Mouse (Mus musculus) heart, adult 2 months (tissue): Measurements from ENCODE around the gene Parm1. TPM values are rescaled to one million over a fixed set of nuclear protein-coding genes. Genes with fewer than 3 reads are reported as not detected.

Experiments used
- DNase-seq, 2 experiments: peaks; one replicate each; pipeline ENCODE4 v3.0.0; 2021
- H3K27ac ChIP-seq: fragments of 200-600 bp; 2 replicates; pipeline ENCODE4 v1.8.1; 2022
- H3K27me3 ChIP-seq: fragments of 200-500 bp; 2 replicates; pipeline ENCODE4 v1.6.1; 2012; ENCODE audit warnings: mild to moderate bottlenecking, low read length, inconsistent platforms, mixed read lengths; ENCODE audit not compliant: control insufficient read depth, insufficient read depth
- H3K36me3 ChIP-seq: fragments of 200-500 bp; 2 replicates; pipeline ENCODE4 v1.6.1; 2012; ENCODE audit warnings: low read length, inconsistent platforms; ENCODE audit not compliant: control insufficient read depth, insufficient read depth
- H3K4me1 ChIP-seq: fragments of 200-500 bp; 2 replicates; pipeline ENCODE4 v1.6.1; 2011; ENCODE audit warnings: low read length; ENCODE audit not compliant: control insufficient read depth, insufficient read depth
- H3K4me3 ChIP-seq: fragments of 200-600 bp; 2 replicates; pipeline ENCODE4 v1.8.1; 2022
- H3K79me2 ChIP-seq: fragments of 200-500 bp; replicated peaks from 2 replicates; pipeline ENCODE4 v1.6.1; 2012; ENCODE audit warnings: mild to moderate bottlenecking, inconsistent platforms, low read length, moderate library complexity, mixed read lengths; ENCODE audit not compliant: control insufficient read depth, insufficient read depth
- H3K9ac ChIP-seq: fragments of 200-500 bp; 2 replicates; pipeline ENCODE4 v1.6.1; 2012; ENCODE audit warnings: low read depth, mild to moderate bottlenecking, control low read depth, inconsistent platforms, low read length, mixed read lengths
- CTCF ChIP-seq: fragments of 200-600 bp; IDR thresholded peaks from 2 replicates; pipeline ENCODE4 v1.8.1; 2022; ENCODE audit warnings: antibody characterized with exemption, mild to moderate bottlenecking, moderate library complexity
- EP300 ChIP-seq: fragments of 200-500 bp; IDR thresholded peaks from 2 replicates; pipeline ENCODE4 v1.6.1; 2011; ENCODE audit warnings: low read depth, low read length, control low read depth; ENCODE audit not compliant: insufficient read depth
- POLR2A ChIP-seq: fragments of 200-500 bp; IDR thresholded peaks from 2 replicates; pipeline ENCODE4 v1.6.1; 2011; ENCODE audit warnings: mild to moderate bottlenecking, low read depth, low read length, control low read depth; ENCODE audit not compliant: insufficient read depth
- WGBS: fragments of 180-500 bp; shearing (Covaris S2); methylation state at CpG from one replicate; pipeline ENCODE4 v1.1.7; 2018; 5-methylcytosine and 5-hydroxymethylcytosine counted together
- intact Hi-C: fragments of 180-260 bp; cut with DNase I; formaldehyde crosslinking; loops from one replicate; pipeline ENCODE4 v1.15.1; 2025
- polyA plus RNA-seq: library from polyadenylated mRNA; depleted of rRNA; stranded (reverse); fragments of >200 nt; gene quantifications from 2 replicates; pipeline ENCODE4 v1.2.3, GENCODE M21; 2012
- total RNA-seq, 2 experiments: library from RNA; stranded (reverse); gene quantifications; 2 replicates each; pipeline ENCODE4 v1.2.3; 2021

Parm1 gene
- total and polyA plus RNA-seq, 3 experiments, result 41.5 to 56.8 (median 48.0) TPM

- Histone ChIP-seq H3K4me3 (no peak overlapping the region), H3K9ac (no peak overlapping the region), H3K79me2 (no peaks in the 10 kb centered on the region), H3K27me3 (no peaks in the 10 kb centered on the region), H3K4me1 (no peaks in the 10 kb centered on the region), H3K27ac (no peak overlapping the region), H3K36me3 (no peaks in the 10 kb centered on the region)
- TF ChIP-seq EP300 (no peak), CTCF (no peak), POLR2A (no peak)
- WGBS, result 84% methylated on average over 4 of the region's 4 CpGs
- intact Hi-C loops, result no loop called here
- DNase-seq, result no peak
These were observed 133.9 kb downstream of the Parm1 start for GRCm38 (mm10) chr5:91651330-91651729.

GRCm38 (mm10) chr5:91653061-91653915 lies 135.9 kb downstream of the Parm1 start:
- H3K4me3 ChIP-seq, result no peak overlapping the region
- no peak overlapping the region for H3K27ac ChIP-seq
- intact Hi-C loops, result no loop called here
- TF ChIP-seq CTCF (no peak), EP300 (no peak), POLR2A (no peak)
- no peak for DNase-seq
- 80% methylated on average over 14 of the region's 14 CpGs for WGBS
- no peaks in the 10 kb centered on the region for H3K36me3 ChIP-seq
- H3K27me3 ChIP-seq, result no peaks in the 10 kb centered on the region
- H3K9ac ChIP-seq, result no peak overlapping the region
- H3K4me1 ChIP-seq, result no peaks in the 10 kb centered on the region
- H3K79me2 ChIP-seq, result no peaks in the 10 kb centered on the region

GRCm38 (mm10) chr5:91654331-91655048 lies 137.1 kb downstream of the Parm1 start:
- Histone ChIP-seq H3K36me3 (no peaks in the 10 kb centered on the region), H3K4me1 (no peaks in the 10 kb centered on the region), H3K4me3 (no peak overlapping the region), H3K27ac (no peak overlapping the region), H3K79me2 (no peaks in the 10 kb centered on the region), H3K9ac (no peak overlapping the region), H3K27me3 (no peaks in the 10 kb centered on the region)
- DNase-seq, result no peak
- intact Hi-C loops, result no loop called here
- TF ChIP-seq CTCF (no peak), POLR2A (no peak), EP300 (no peak)
- WGBS, result 91% methylated on average over 3 of the region's 3 CpGs

GRCm38 (mm10) chr5:91655263-91655662 lies 137.8 kb downstream of the Parm1 start:
- no peak for TF ChIP-seq CTCF
- no peak for TF ChIP-seq EP300
- TF ChIP-seq POLR2A, result no peak
- no peaks in the 10 kb centered on the region for H3K79me2 ChIP-seq
- intact Hi-C loops, result no loop called here
- no peaks in the 10 kb centered on the region for H3K4me1 ChIP-seq
- DNase-seq, result no peak
- no peaks in the 10 kb centered on the region for H3K27me3 ChIP-seq
- no peaks in the 10 kb centered on the region for H3K36me3 ChIP-seq
- WGBS, result 55% methylated on average over 3 of the region's 3 CpGs
- H3K9ac ChIP-seq, result no peak overlapping the region
- H3K4me3 ChIP-seq, result no peak overlapping the region
- no peak overlapping the region for H3K27ac ChIP-seq

- Histone ChIP-seq H3K27ac (no peak overlapping the region), H3K4me1 (no peaks in the 10 kb centered on the region), H3K36me3 (no peaks in the 10 kb centered on the region), H3K27me3 (no peaks in the 10 kb centered on the region), H3K79me2 (no peaks in the 10 kb centered on the region), H3K9ac (no peak overlapping the region), H3K4me3 (no peak overlapping the region)
- no peak for TF ChIP-seq POLR2A
- TF ChIP-seq EP300, result no peak
- TF ChIP-seq CTCF, result no peak
- no peak for DNase-seq
- intact Hi-C loops, result no loop called here
- 75% methylated on average over 1 of the region's 1 CpGs for WGBS
These were observed 145.3 kb downstream of the Parm1 start for GRCm38 (mm10) chr5:91662715-91663114.

- Histone ChIP-seq H3K27ac (no peak overlapping the region), H3K9ac (no peak overlapping the region), H3K36me3 (no peaks in the 10 kb centered on the region), H3K79me2 (no peaks in the 10 kb centered on the region), H3K27me3 (no peaks in the 10 kb centered on the region), H3K4me3 (no peak overlapping the region), H3K4me1 (no peaks in the 10 kb centered on the region)
- WGBS, result 76% methylated on average over 4 of the region's 4 CpGs
- DNase-seq, result no peak
- no peak for TF ChIP-seq EP300
- intact Hi-C loops, result no loop called here
These were observed 149.7 kb downstream of the Parm1 start for GRCm38 (mm10) chr5:91667127-91667526.
